Mouse (Mus musculus) c-Kit-positive CD71-positive TER-119-negative erythroid progenitor cells, embryonic 14.5 days (primary cell): ENCODE data around the gene Cnst.

Experiments
- DNase-seq: peaks from one replicate; pipeline ENCODE4 v3.0.0-alpha.2; 2013; ENCODE audit warnings: low read depth

Cnst gene

GRCm38 (mm10) chr1:179545768-179546550, at the start of gene Cnst, which contains the start of gene Tfb2m:
Gene Cnst (plus strand): TSS chr1:179546370.
Gene Tfb2m (minus strand): TSS chr1:179546267.
- peak; percentile 99 for DNase-seq

DNA sequence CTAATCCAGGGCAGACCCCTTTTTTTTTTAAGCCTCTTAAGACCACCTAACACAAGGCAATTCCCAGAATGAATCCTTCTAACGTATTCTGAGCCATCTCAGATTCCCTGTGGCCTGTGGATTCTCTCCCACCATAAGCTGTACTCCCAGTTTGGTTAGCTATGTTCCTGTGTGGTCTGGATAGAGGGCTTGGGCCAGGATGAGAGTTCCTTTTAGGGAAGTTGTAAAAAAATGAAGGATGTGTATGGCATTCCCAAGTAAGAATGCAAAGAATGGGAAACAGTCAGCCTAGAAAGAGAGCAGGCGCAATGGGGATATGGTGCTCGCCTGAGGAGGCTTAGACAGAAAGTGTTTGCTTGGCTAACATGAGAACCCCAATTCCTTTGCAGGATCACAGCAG, 46.9 kb upstream of the Cnst start:
- no peak for DNase-seq

GRCm38 (mm10) chr1:179502565-179502964, 43.6 kb upstream of the Cnst start:
- peak; percentile 17 for DNase-seq

- peak; percentile 53 for DNase-seq
Measured at GRCm38 (mm10) chr1:179506530-179507315, 39.4 kb upstream of the Cnst start.

DNA sequence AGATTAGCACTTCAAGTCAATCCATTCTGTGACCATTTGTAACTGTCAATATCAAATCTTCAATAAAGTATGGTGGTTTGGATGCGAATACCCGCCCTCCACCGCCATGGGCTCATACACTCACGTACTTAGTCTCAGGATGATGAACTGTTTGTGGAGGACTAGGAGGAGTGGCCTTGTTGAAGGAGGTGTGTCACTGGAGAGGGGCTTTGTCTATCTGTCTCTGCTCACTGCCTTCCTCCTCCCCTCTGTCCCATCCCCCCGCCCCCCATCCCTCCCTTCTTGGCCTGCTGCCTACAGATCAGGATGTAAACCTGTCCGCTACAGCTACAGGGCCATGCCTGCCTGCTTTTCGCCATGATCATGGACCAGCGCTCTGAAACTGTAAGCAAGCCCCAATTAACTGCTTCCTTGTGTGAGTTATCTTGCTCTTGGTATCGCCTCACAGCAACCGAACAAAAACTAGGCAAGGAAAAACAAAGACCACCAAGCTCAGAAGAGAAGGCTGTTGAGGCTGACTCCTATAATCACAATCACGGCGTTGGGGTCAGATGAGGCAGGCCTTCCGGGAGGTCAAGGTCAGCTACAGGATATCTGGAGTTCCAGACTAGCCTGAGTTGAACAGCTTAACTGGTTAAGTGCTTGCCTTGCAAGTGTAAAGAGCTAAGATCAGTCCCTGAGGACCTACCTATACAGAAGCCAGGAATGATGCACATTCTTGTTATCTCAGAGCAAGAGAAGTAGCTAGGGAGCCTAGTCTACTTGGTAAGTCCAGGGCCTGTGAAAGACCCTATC, 35.4 kb upstream of the Cnst start:
- DNase-seq = no peak

GRCm38 (mm10) chr1:179511895-179512294, 34.3 kb upstream of the Cnst start:
- no peak for DNase-seq

DNA sequence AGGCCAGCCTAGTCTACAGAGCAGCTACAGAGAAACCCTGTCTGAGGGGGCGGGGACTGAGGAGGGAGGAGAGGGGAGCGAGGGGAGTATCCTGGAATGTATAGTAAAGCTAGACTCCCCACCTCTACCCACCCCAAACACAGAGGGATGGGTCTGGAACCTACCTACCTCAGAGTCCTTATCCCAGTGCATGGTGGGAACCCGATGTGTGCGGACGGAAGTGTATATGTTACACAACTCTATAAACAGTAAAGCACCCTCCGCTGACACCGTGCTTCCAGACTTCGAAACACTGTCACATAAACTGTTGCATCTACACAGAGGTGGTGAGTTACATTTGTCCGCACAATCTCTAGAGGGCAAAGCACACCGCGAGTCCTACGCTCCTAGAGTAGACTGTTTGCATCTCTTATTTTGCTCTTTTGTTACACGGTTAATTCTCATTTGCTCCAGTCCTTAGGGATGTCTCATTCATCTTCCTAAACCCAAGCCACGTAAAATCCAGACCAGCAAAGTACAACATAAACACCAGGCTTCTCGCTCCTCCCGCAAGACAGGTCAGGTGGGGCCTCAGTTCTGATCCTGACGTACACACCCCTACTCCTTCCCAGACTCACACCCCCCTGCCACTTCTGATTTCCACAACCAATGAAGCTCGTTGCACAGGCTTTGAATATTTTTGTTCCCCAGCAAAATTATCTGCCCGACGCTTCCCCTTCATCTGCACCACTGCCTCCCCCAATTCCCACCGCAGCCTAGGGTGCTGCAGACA, 29.0 kb upstream of the Cnst start:
- DNase-seq = peak; percentile 29

- peak; percentile 84 for DNase-seq
Measured at GRCm38 (mm10) chr1:179517713-179518465, 28.3 kb upstream of the Cnst start, which contains the start of gene Smyd3. Gene Smyd3 (minus strand): TSS chr1:179518041.

GRCm38 (mm10) chr1:179519901-179520300, 26.3 kb upstream of the Cnst start:
- DNase-seq = no peak

DNA sequence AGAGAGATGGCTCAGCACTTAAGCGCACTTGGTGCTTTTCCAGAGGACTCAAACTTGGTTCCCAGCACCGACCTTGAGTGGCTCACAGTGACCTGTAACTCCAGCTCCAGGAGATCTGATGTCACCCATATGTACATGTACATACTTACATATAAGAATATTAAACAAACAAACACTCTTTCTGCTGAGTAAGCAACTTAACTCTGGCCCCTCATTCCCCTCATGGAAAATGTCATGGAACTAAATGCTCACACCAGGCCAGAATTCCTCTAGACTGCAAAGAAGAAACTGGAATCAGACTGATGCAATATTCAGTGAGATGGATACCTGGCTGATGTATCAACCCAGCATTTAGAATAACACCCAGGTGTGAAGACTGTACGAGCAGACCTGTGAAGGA, 7.1 kb upstream of the Cnst start:
- DNase-seq = no peak

DNA sequence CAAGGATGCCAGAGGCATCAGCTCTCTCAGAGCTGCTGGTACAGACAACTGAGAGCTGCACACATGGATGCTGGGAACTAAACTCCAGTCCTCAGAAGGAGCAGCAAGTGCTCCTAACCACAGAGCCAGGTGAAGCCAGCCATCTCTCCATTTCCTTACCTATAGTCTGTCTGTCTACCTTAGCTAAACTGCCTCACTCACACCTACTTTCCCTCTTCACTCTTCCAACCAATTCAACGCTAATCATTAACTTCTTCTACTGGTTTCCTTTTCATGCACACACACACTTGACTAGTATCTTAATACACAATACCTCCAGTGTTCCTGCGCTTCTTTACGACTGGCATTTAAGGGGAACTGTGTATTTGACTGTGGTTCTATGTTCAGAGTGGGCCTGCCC, 6.3 kb upstream of the Cnst start:
- DNase-seq = no peak

GRCm38 (mm10) chr1:179541502-179541901, 4.7 kb upstream of the Cnst start:
- DNase-seq = no peak

- DNase-seq = no peak
Measured at GRCm38 (mm10) chr1:179546551-179546917, 364 bp downstream of the Cnst start.

- DNase-seq = no peak
Measured at GRCm38 (mm10) chr1:179547176-179547575, 1.0 kb downstream of the Cnst start.

DNA sequence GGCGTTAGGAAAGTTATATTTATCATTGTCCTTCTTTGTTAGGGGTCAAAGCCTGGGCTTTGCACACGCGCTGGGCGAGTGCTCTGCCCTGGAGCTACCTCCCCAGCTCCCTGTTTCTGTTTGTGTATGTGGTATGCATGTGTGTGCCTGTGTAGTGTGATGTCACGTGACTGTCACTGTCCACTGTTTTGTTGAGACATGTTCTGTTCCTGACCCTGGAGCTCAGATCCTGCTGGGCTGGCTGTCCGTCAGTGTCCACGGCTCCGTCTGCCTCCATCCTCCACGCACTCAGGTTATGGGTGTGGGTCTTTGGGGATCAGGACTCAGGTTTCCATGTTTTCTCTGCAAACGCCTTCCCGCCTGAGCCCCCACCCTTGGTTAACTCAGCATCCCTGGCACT, 2.0 kb downstream of the Cnst start:
- no peak for DNase-seq

DNA sequence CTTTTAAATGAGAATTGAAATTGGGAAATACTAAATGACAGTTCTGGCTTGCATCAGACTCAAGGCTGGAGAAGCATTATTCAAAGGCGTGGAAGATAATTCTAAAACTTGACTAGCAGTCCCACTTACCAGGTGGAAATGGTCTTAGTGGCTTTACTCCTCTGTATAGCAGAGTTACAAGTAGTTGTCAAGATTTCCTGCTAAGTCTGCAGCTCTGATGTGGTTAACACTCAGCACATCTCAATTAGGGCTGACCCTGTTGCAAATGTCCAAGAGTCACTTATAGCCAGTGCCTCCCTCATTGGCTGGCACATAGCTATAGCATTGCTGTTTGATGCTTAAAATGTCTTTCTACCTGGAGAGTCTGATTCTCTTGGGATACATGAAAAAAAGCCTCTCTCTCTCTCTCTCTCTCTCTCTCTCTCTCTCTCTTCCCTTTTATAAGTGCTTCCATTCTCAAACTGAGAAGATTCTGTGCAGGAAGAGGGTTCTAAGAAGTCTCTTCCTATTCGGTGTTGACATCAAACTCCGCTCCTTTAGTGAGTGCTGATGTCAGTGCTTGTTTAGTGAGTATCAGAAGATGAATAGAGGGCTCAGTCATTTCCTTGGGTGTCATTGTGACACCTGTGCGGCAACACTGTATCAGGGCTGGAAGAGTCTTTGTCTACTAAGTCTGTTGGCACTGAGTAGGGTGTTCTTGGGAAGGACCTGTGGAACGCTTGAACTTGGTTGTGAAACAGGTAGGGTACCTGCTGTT, 3.0 kb downstream of the Cnst start:
- DNase-seq = no peak

DNA sequence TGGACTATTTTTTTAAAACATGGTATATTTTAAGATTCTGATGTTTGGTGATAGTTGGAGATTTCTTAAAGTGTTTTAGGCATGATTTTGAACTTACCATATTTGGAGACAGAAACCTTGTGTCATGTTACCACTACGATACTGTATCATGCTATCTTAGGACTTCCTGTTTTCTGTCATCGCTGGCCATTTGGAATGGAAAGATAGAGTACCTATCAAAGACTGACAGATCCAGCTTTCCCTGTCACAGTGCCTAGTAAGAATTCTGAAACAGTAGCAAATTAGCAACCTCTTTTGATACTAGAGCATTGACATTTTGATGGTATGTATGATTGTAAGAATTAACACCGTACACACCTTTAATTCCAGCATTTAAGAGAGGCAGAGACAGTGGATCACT, 5.2 kb downstream of the Cnst start:
- DNase-seq = peak; percentile 76

GRCm38 (mm10) chr1:179551921-179552320, 5.8 kb downstream of the Cnst start:
- DNase-seq = no peak

DNA sequence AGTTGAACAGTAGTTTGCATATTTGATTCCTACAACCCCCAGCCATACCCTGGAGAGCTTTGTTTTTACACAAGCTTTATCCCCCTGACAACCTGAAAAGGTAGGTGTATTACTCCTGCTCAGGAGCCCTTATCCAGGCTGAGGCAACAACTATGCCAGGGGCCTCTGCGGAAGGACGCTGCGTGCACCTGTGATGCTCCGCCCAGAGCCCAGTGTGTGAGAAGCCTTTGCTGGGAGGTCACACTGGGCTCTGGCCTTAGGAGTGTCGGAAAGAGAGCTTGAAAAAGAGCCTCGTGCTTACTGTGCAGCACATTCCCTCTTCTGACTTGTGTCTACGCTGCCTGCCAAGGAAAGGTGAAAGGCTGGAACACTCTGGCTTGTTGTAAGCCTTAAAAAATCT, 6.6 kb downstream of the Cnst start:
- no peak for DNase-seq
